Mouse (Mus musculus) lung, postnatal 4 days (tissue): ENCODE results near the gene Upk2.
"Not testable (repeated sequence)": the region's sequence is repeated elsewhere in the genome, so short reads cannot be mapped to it uniquely, and the experiment has no call there.

Source experiments
- DNase-seq, 2 experiments: peaks; one replicate each; pipeline ENCODE4 v3.0.0; 2021

The Upk2 gene

DNA sequence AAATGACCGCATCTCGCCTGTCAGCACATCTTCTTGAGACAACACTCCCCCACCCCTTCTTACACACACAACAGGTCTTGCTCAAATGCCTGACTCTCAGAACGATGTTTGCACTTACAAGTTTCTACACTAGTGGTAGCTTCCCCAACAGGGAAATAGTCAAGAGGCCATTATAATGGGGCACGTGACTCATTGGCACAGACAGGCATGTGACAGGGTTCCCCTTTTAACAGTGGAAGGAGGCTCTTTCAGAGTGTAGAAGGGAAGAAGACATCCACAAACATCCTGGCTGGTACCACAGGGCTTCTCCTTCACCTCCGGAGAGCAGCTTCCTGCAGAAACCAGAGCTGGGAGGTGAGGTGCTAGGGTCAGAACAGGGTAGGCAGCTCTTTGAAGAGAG is 7.2 kb upstream of the Upk2 start:
- peak; percentile 34 to 48 for DNase-seq

DNA sequence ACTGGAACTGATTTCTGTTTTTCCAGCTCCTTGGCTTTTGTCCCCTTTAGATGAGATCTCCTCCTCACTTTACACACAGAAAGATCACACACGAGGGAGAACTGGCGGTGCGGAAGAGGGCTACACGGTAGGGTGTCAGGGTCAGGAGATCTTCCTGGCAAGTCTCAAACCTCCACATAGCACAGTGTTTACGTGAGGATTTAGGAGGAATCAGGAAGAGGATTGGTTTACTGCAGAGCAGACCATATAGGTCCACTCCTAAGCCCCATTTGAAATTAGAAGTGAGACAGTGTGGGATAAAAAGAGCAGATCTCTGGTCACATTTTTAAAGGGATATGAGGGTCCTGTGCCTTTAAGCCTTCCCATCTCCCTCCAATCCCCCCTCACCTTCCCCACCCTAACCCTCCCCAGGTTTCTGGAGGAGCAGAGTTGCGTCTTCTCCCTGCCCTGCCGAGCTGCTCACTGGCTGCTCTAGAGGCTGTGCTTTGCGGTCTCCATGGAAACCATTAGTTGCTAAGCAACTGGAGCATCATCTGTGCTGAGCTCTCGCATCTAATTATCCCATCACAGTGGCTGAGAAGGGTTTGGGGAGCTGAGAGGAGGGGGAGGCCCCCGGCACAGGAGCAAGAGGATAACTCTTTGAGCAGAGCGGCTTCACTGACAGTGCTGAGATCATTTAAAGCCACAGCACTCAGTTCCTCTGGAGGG is 2.4 kb upstream of the Upk2 start:
- no peak for DNase-seq

DNA sequence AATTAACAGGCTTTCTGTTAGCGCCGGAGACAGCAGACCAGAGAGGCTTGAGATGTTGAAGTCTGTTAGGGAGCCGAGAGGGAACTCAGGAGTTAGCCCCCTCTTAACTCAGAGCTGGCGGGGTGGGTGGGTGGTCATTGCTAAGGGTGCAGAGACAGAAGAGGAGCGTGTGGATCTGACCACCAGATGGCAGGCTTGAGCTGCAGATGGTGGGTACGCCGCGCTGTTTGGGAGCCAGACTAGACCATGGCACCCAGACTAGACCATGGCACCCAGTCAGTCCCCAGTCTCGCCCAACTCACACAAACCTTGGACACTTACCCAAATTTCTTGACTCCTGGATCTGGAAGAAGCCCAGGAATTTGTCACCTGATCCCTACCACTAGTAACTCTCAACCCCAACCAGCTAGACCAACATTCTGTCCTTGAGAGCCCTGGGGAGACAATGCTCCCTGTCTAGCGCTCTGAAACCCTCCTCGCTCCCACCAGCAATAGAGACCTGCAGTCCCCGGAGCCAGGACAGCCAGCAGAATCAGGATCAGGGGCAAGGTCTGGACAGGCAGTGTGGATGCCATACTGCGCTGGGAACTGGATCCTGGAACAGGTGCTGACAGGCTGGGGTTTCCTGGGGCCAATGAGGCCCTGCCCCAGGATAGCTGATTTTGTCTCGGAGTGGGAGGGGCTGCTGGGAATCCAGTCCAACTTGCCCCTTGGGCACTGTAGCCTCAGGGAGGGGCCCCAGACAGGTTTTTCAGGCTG is 465 bp downstream of the Upk2 start:
- peak; percentile 81 to 90 for DNase-seq

DNA sequence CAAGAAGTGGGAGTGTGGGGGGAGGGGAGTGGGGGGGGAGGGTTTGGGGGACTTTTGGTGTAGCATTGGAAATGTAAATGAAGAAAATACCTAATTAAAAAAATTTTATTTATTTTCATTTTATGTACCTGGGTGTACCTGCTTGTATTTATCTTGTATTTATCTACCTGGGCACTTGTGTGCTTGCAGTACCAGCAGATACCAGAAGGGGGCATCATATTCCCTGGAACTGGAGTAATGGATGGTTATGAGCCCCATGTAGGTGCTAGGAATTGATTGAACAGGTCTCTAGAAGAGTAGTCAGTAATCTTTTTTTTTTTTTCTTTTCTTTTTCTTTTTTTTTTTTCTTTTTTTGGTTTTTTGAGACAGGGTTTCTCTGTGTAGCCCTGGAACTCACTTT is 4.4 kb downstream of the Upk2 start:
- DNase-seq = no peak

DNA sequence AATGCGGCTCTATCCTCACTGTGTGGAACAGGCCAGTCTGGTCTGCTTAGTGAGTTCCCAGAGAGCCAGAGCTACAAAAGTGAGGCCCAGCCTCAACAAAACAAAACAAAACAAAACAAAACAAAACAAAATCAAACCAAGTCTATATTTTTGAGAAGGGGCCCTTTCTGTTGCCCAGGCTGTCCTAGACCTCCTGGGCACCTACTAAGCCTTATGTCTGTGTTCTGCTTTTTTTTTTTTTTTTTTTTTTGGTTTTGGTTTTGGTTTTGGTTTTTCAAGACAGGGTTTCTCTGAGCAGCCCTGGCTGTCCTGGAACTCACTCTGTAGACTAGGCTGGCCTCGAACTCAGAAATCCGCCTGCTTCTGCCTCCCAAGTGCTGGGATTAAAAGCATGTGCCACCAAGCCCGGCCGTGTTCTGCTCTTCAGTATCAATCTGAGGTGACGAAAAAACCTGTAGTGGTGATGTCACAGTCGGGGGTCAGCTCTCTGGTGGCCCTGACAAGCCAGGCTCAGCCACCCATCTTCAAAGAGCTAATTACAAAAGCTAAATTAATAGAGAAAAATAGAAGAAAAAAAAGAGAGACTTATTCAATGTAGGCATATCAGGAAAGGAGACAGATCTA is 10.3 kb downstream of the Upk2 start:
- not testable (repeated sequence) for DNase-seq

DNA sequence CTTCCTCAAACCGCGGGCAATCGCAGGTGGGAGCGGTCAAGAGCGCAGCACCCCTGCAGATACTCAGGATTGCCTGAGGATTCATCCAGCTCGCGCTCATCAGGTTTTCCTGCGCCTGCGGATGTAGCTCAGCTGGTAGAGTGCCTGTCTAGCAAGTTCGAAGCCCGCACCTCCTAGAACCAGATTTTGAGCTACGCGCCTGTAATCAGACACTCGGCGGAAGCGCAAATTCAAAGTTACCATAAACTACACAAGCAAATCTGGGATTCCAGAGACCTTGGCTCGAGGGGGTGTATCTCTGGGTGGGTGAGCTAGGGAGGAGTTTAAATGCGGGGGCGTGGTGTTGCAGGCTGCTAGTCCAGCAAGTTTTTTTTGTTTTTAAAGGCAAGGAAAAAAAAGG is 13.8 kb downstream of the Upk2 start, which contains the start of gene Foxr1:
Gene Foxr1 (minus strand): TSS at position 176 of the 400 bp plus-strand sequence.
- DNase-seq = no peak

GRCm38 (mm10) chr9:44435747-44436146 is 19.0 kb downstream of the Upk2 start:
- peak; percentile 30 to 38 for DNase-seq

- DNase-seq = no peak
Observed at GRCm38 (mm10) chr9:44432577-44433185, 22.1 kb downstream of the Upk2 start.

DNA sequence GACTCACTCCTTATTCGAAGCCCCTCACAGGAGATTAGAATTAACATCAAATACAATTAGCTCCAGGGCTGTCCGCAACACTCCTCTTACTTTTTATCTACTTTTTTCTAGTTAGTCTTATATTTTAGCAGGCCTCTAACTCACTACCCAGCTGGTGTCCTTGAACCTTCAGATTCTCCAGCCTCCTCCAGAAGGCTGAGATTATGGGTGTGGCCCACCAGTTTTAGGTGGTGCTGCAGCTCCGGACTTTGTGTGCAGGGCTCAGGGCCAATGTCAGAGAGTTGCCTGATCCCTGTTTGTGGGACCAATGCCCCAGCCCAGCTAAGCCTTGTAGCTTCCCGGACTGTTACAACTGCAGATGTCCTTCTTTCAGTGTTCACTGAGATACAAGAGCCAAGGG is 31.2 kb downstream of the Upk2 start:
- no peak for DNase-seq

DNA sequence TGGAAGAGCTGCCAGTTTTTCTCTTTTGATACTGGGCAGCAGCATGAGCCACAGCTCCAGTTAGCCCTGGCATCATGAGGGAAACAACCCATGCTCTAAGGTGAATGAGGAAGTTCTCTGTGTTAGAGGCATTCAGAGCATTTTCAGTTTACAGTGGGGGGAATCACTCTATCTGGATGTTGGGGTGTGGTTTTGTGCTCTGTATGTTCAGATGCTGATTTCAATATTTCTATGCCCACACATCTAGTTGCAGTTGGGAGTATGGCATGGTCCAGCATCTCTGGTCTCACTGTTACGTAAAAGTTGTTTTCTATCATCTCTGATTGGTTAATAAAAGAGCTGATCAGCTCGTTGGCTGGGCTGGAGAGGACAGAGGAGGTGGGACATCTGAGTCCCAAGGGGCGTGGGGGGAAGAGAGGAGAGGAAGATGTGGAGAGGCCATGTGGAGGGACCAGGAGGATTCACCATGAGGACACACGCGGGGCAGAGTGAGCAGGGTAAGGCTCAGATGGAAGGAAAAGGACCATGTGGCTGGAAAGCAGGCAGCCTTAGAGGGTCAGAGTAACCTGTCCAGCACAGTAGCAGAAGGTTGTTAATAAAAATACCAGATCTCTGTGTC is 34.4 kb downstream of the Upk2 start:
- no peak for DNase-seq

GRCm38 (mm10) chr9:44419730-44420129 is 35.0 kb downstream of the Upk2 start:
- not testable (repeated sequence) for DNase-seq

GRCm38 (mm10) chr9:44418519-44419385 is 36.0 kb downstream of the Upk2 start, which contains the start of gene Ccdc84:
Gene Ccdc84, minus strand, starts transcription at chr9:44418569.
- no peak for DNase-seq

GRCm38 (mm10) chr9:44417892-44418363 is 36.8 kb downstream of the Upk2 start:
- peak; percentile 95 to 97 for DNase-seq

GRCm38 (mm10) chr9:44417156-44417891 is 37.5 kb downstream of the Upk2 start:
- no peak for DNase-seq

DNA sequence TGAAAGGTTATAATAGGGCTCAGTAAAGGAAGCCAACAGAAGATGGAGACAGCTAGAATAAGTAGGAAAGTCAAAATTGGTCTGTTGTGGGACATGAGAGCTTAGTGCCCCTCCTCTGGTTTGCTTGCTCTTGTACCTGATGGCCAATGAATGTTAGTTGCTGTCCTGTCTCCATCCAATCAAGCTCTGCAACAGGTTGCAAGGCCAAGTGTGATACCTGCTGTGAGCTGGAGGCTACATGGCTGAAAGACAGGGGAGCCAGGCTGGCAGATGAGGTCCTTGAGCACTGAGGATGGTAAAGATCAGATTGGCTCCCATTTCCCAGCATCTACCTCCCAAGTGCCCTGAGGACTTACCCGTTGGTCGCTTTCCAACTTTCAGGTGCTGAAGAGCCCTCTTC is 42.0 kb downstream of the Upk2 start:
- no peak for DNase-seq

DNA sequence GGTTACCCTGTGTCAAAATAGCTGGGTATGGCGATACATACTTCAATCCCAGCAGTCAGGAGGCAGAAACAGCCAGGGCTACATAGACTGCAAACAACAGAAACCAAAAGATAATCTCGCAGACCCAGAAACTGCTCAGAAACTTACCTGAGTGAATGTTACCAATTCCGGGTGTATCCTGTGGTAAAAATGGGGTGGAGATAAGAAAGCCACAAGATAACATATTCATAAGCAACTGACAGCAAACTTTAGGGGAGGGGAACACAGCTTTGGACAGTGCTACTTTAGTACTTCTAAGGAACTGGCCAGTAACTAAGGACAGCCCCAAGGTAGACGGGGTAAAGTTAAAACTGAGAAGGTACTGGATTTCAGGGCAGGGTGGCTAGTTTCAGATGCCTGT is 42.5 kb downstream of the Upk2 start:
- DNase-seq = no peak

GRCm38 (mm10) chr9:44411601-44412130 is 43.1 kb downstream of the Upk2 start:
- DNase-seq = no peak

DNA sequence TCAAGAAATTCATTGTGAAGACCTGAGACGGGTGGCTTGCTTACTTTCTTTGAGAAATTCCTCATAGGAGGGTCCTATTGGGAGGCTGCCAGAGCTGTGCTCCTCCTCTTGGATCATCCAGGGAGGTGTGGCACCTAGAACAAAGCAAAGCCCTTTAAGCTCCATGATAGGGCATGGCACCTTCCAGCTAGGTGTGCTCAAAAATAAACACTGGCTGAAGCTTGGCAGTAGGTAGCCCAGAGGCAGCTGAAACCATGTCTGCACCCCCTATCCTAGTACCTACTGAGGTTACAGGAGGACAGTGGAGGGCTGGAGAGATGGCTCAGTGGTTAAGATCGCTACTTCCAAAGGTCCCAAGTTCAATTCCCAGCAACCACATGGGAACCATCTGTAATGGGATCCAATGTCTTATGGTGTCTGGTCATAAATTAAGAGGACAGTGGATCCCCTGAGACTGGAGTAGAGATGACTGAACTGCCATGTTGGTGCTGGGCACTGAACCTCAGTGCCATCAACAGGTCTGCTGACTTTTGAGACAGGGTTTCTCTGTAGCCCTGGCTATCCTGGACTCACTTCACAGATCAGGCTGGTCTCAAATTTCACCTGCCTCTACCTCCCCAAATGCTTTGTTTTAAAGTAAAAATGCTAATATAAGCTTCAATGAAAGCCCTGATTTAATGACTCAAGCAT is 44.0 kb downstream of the Upk2 start:
- DNase-seq = no peak

GRCm38 (mm10) chr9:44408693-44409092 is 46.1 kb downstream of the Upk2 start:
- not testable (repeated sequence) for DNase-seq

DNA sequence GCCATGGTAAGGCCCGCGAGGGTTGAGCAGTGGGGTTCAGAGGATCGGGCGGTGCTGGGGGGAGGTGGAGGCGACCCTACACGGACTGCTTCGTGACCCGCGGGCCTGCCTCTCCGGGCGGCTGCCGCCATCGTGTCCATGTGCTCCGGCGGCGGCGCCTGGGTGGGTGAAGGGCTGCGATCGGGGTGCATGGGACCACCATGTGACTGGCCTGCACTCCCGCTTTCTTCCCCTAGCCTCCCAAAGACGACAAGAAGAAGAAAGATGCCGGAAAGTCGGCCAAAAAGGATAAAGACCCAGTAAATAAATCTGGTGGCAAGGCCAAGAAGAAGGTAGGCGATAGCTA is 47.1 kb downstream of the Upk2 start:
- DNase-seq = no peak
